Mouse (Mus musculus): ENCODE data around the gene Dag1. TPM values are rescaled to one million over a fixed set of nuclear protein-coding genes. Genes with fewer than 3 reads are reported as not detected.

Dag1 gene
- total RNA-seq, 2 experiments from 2014 or later: 74.4 to 76.5 TPM

- Histone ChIP-seq H3K4me3 (no peak overlapping the region), H3K27ac (no peak overlapping the region)
- no peak for TF ChIP-seq CTCF (conservative IDR thresholded peaks at IDR 0.05)
- no peak for DNase-seq (ENCODE audit: low spot score in 2 of 2)
Observed at GRCm38 (mm10) chr9:108238831-108239230, 24.9 kb downstream of the Dag1 start.

GRCm38 (mm10) chr9:108238402-108238801, 25.4 kb downstream of the Dag1 start:
- no peak overlapping the region for H3K27ac ChIP-seq
- no peak overlapping the region for H3K4me3 ChIP-seq

GRCm38 (mm10) chr9:108234682-108235081, 29.1 kb downstream of the Dag1 start:
- TF ChIP-seq CTCF (conservative IDR thresholded peaks at IDR 0.05): no peak
- Histone ChIP-seq H3K4me3 (no peak overlapping the region), H3K27ac (peak overlapping the region; percentile 52)
- peak in 1 of 2 experiments; percentile 9 for DNase-seq (ENCODE audit: low spot score in 2 of 2)

More at GRCm38 (mm10) chr9:108238402-108238801, 25.4 kb downstream of the Dag1 start:
- DNase-seq (ENCODE audit: low spot score in 2 of 2): no peak
- TF ChIP-seq CTCF (conservative IDR thresholded peaks at IDR 0.05): no peak

GRCm38 (mm10) chr9:108232908-108233307, 30.9 kb downstream of the Dag1 start:
- no peak overlapping the region for H3K4me3 ChIP-seq
- H3K27ac ChIP-seq: no peak overlapping the region
- no peak for DNase-seq (ENCODE audit: low spot score in 2 of 2)
- no peak for TF ChIP-seq CTCF (conservative IDR thresholded peaks at IDR 0.05)

- Histone ChIP-seq H3K4me3 (no peak overlapping the region), H3K27ac (peak overlapping the region; percentile 33; the same call in 1 of the 2 replicates)
- no peak for TF ChIP-seq CTCF (conservative IDR thresholded peaks at IDR 0.05)
- no peak for DNase-seq (ENCODE audit: low spot score in 2 of 2)
Observed at GRCm38 (mm10) chr9:108227911-108228649, 35.7 kb downstream of the Dag1 start.

GRCm38 (mm10) chr9:108225166-108225565, 38.6 kb downstream of the Dag1 start:
- no peak for DNase-seq (ENCODE audit: low spot score in 2 of 2)
- TF ChIP-seq CTCF (conservative IDR thresholded peaks at IDR 0.05): no peak
- H3K27ac ChIP-seq: no peak overlapping the region
- H3K4me3 ChIP-seq: no peak overlapping the region

- DNase-seq (ENCODE audit: low spot score in 2 of 2): no peak
- no peak for TF ChIP-seq CTCF (conservative IDR thresholded peaks at IDR 0.05)
- Histone ChIP-seq H3K4me3 (no peak overlapping the region), H3K27ac (no peak overlapping the region)
Observed at GRCm38 (mm10) chr9:108223633-108224032, 40.1 kb downstream of the Dag1 start.

GRCm38 (mm10) chr9:108221566-108221965, 42.2 kb downstream of the Dag1 start:
- TF ChIP-seq CTCF (conservative IDR thresholded peaks at IDR 0.05): no peak
- H3K27ac ChIP-seq: peak overlapping the region; percentile 40; the same call in 1 of the 2 replicates

GRCm38 (mm10) chr9:108220380-108220774, 43.4 kb downstream of the Dag1 start:
- no peak overlapping the region for H3K4me3 ChIP-seq
- peak overlapping the region; percentile 40; the same call in 1 of the 2 replicates for H3K27ac ChIP-seq
- no peak for TF ChIP-seq CTCF (conservative IDR thresholded peaks at IDR 0.05)
- DNase-seq (ENCODE audit: low spot score in 2 of 2): peak; percentile 27 to 44

More at GRCm38 (mm10) chr9:108221566-108221965, 42.2 kb downstream of the Dag1 start:
- H3K4me3 ChIP-seq: no peak overlapping the region
- DNase-seq (ENCODE audit: low spot score in 2 of 2): no peak

- peak overlapping the region; percentile 28; the same call in 1 of the 2 replicates for H3K27ac ChIP-seq
- H3K4me3 ChIP-seq: no peak overlapping the region
- no peak for TF ChIP-seq CTCF (conservative IDR thresholded peaks at IDR 0.05)
- DNase-seq (ENCODE audit: low spot score in 2 of 2): no peak
Observed at GRCm38 (mm10) chr9:108219766-108220379, 43.9 kb downstream of the Dag1 start.

- no peak for DNase-seq (ENCODE audit: low spot score in 2 of 2)
- no peak for TF ChIP-seq CTCF (conservative IDR thresholded peaks at IDR 0.05)
- no peak overlapping the region for H3K4me3 ChIP-seq
- H3K27ac ChIP-seq: no peak overlapping the region
Observed at GRCm38 (mm10) chr9:108217936-108218543, 45.7 kb downstream of the Dag1 start.

- no peak overlapping the region for H3K4me3 ChIP-seq
- DNase-seq (ENCODE audit: low spot score in 2 of 2): no peak
- no peak for TF ChIP-seq CTCF (conservative IDR thresholded peaks at IDR 0.05)
Observed at GRCm38 (mm10) chr9:108217406-108217805, 46.4 kb downstream of the Dag1 start.

GRCm38 (mm10) chr9:108213105-108213504, 50.7 kb downstream of the Dag1 start:
- no peak for DNase-seq (ENCODE audit: low spot score in 2 of 2)
- no peak for TF ChIP-seq CTCF (conservative IDR thresholded peaks at IDR 0.05)
- H3K4me3 ChIP-seq: no peak overlapping the region
- H3K27ac ChIP-seq: peak overlapping the region; percentile 28

More at GRCm38 (mm10) chr9:108217406-108217805, 46.4 kb downstream of the Dag1 start:
- no peak overlapping the region for H3K27ac ChIP-seq
